Mouse (Mus musculus) cerebellum, adult 2 months (tissue): ENCODE results near the gene Hexim2. TPM values are rescaled to one million over a fixed set of nuclear protein-coding genes. Genes with fewer than 3 reads are reported as not detected.

Source experiments
- DNase-seq, 2 experiments: peaks; one replicate each; pipeline ENCODE4 v3.0.0; 2021
- H3K27ac ChIP-seq: fragments of 200-500 bp; 2 replicates; pipeline ENCODE4 v1.5.1; 2012; ENCODE audit warnings: low read length, control low read depth, inconsistent platforms; ENCODE audit not compliant: insufficient read depth
- H3K27me3 ChIP-seq: fragments of 200-500 bp; 2 replicates; pipeline ENCODE4 v1.6.1; 2012; ENCODE audit warnings: inconsistent platforms, mild to moderate bottlenecking, low read length, moderate library complexity; ENCODE audit not compliant: control insufficient read depth, insufficient read depth
- H3K4me1 ChIP-seq: fragments of 200-500 bp; 2 replicates; pipeline ENCODE4 v1.6.1; 2011; ENCODE audit warnings: low read length; ENCODE audit not compliant: control insufficient read depth, insufficient read depth
- H3K4me3 ChIP-seq: fragments of 200-500 bp; replicated peaks from 2 replicates; pipeline ENCODE3; 2011; ENCODE audit warnings: mild to moderate bottlenecking, low read depth, low read length, control low read depth; ENCODE audit not compliant: insufficient read depth
- CTCF ChIP-seq: fragments of 200-500 bp; IDR thresholded peaks from 2 replicates; pipeline ENCODE4 v1.5.1; 2011; ENCODE audit warnings: low read depth, mild to moderate bottlenecking, control low read depth, low read length, moderate library complexity, borderline replicate concordance; ENCODE audit not compliant: insufficient read depth
- POLR2A ChIP-seq: fragments of 200-500 bp; IDR thresholded peaks from 2 replicates; pipeline ENCODE4 v1.6.1; 2011; ENCODE audit warnings: low read length, control low read depth, borderline replicate concordance; ENCODE audit not compliant: insufficient read depth
- WGBS: fragments of 180-500 bp; shearing (Covaris S2); methylation state at CpG from one replicate; pipeline ENCODE4 v1.1.7; 2018; 5-methylcytosine and 5-hydroxymethylcytosine counted together
- polyA plus RNA-seq: library from polyadenylated mRNA; depleted of rRNA; stranded (reverse); fragments of >200 nt; gene quantifications from 2 replicates; pipeline ENCODE4 v1.2.3, GENCODE M21; 2012

Hexim2 gene
- polyA plus RNA-seq, 1 experiment: 23.0 TPM

DNA sequence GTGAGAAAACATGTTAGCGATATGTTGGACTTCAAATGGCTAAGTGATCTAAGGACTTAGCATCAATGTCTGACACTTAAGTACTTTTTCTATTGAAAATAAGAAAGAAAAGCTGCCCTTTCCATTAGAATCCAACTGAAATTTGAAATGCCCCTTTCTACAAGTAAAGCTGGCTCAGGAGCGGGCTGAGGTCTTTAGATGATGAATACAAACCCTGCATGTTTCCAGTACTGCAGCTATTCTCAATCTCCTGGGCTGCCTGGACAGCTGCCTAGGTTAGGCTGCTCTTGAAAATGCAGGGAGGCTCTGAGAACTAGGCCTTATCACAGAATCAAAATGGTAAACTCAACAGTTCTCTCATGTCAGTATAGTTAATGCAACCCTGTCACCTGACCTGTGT is 13.4 kb upstream of the Hexim2 start:
- no peak overlapping the region for H3K4me3 ChIP-seq
- TF ChIP-seq POLR2A: no peak
- TF ChIP-seq CTCF: no peak
- H3K27me3 ChIP-seq: no peaks in the 10 kb centered on the region
- no peak overlapping the region for H3K27ac ChIP-seq
- H3K4me1 ChIP-seq: no peaks in the 10 kb centered on the region
- 71% methylated on average over 2 of the region's 2 CpGs for whole genome bisulfite sequencing
- DNase-seq: no peak

DNA sequence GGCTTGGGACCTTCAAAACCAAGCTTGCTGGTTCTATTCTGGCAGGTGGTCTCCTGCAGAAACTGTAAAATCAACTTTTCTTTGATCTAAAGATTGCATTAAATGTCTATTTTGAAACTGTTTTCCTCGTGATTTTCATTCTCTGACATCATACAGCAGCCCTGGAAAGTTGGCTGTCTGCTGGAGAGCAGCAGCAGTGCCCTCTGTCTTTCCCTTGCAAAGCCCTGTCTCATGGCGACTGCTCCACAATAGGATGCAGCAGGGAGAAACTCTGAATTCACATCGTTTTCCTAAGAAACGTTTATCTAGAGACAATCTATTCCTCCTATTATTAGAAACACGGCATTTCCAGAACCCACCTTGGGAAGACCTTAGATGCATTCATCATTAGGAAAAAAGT is 12.6 kb upstream of the Hexim2 start:
- H3K27me3 ChIP-seq: no peaks in the 10 kb centered on the region
- DNase-seq: no peak
- no peak overlapping the region for H3K4me3 ChIP-seq
- no peaks in the 10 kb centered on the region for H3K4me1 ChIP-seq
- H3K27ac ChIP-seq: no peak overlapping the region
- 29% methylated on average over 5 of the region's 5 CpGs for WGBS
- TF ChIP-seq CTCF (no peak), POLR2A (no peak)

GRCm38 (mm10) chr11:103120315-103120714 is 11.9 kb upstream of the Hexim2 start:
- Histone ChIP-seq H3K27ac (no peak overlapping the region), H3K4me1 (no peaks in the 10 kb centered on the region), H3K27me3 (no peaks in the 10 kb centered on the region), H3K4me3 (no peak overlapping the region)
- 47% methylated on average over 5 of the region's 5 CpGs for WGBS
- TF ChIP-seq CTCF: no peak
- TF ChIP-seq POLR2A: no peak
- no peak for DNase-seq

DNA sequence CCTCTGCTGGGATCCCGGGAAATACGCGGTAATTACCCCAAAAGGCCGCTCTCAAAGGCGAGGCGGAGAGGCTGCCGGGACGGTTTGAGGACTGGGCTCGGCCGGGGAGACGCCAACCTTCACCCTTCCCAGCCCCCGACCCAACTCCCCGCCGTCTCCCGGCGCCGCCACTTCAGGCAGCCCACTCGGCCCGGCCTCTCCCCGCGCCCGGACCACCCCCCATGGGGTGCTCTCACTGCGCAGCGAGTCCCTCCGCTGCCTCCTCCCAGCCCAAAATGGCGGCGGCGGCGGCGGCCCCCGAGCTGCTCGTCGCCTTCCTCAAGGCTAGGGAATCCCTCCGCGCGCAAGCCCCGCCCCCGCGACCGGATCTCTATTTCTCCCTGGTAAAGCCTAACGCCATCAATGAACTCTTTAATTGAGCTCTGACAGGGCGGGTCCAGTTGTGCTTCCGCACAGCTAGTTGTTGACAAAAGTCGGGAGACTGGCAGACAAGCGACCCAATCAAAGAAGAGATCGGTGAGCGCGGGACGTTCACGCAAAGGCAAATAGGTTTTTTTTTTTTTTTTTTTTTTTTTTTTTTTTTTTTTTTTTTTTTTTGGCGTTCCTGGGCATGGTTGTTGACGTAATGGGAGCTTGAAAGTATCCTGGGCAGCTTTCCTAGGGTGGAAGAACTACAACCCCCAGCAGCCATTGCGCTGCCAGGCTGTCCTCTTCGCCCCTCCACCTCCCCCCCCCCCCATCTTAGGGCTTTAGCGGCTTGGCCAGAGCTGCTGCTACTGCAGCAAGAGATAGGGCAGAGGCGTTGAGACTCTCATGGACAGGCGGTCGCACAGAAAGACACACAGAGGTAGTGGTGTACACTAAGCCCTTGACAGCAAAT is 587 bp downstream of the Hexim2 start:
- peak overlapping the region; percentile 95 for H3K27ac ChIP-seq
- H3K4me3 ChIP-seq: peak overlapping the region; percentile 70
- H3K27me3 ChIP-seq: no peaks in the 10 kb centered on the region
- WGBS: under 1% methylated on average over 58 of the region's 58 CpGs
- DNase-seq: peak; percentile 100
- peak; percentile 92 for TF ChIP-seq POLR2A
- no peak for TF ChIP-seq CTCF
- peaks cover 20% of the 10 kb centered on the region for H3K4me1 ChIP-seq

DNA sequence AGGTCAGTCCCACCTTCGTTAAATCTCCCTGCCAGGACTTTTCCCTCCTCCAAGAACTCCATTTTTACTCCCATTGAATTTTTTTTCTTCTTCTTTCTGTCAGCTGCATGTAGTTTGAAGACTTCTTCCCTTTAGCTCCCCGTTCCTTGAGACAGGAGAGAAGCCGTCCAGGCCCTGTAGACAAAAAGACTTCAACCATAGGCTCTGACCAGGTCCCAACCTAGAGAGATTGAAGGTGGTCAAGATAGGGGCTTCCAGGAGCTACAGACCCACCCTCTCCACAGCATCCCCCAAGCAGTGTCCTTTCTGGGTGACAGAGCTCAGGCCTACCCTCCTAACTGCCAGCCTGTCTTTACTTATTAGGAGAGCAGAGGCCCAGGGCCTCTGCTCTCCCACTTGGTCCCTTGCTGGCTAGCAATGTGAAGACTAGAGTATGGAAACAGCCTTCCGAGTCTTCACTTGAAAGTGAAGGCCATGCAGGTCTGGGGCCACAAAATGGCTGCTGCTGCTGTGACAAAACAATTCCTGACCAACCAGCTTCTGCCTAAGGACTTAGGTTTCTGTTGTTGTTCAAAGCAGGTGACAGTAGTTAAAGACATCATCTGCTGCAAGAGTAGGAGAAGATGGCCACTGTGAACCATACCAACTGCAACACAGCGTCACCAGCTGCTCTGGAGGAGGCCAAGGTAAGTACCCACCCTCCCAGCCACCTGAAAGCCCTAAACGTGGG is 1.4 kb downstream of the Hexim2 start:
- 37% methylated on average over 6 of the region's 6 CpGs for WGBS
- H3K4me3 ChIP-seq: peak overlapping the region; percentile 53
- DNase-seq: peak; percentile 49
- TF ChIP-seq CTCF: no peak
- TF ChIP-seq POLR2A: no peak
- H3K27me3 ChIP-seq: no peaks in the 10 kb centered on the region
- peaks cover 20% of the 10 kb centered on the region for H3K4me1 ChIP-seq
- H3K27ac ChIP-seq: peak overlapping the region; percentile 94

- peaks cover 20% of the 10 kb centered on the region for H3K4me1 ChIP-seq
- H3K4me3 ChIP-seq: peak overlapping the region; percentile 29
- TF ChIP-seq POLR2A (no peak), CTCF (no peak)
- H3K27ac ChIP-seq: peak overlapping the region; percentile 94
- H3K27me3 ChIP-seq: no peaks in the 10 kb centered on the region
- WGBS: 39% methylated on average over 3 of the region's 3 CpGs
- DNase-seq: peak; percentile 37 to 57
These were observed 2.0 kb downstream of the Hexim2 start for GRCm38 (mm10) chr11:103134221-103134620.

DNA sequence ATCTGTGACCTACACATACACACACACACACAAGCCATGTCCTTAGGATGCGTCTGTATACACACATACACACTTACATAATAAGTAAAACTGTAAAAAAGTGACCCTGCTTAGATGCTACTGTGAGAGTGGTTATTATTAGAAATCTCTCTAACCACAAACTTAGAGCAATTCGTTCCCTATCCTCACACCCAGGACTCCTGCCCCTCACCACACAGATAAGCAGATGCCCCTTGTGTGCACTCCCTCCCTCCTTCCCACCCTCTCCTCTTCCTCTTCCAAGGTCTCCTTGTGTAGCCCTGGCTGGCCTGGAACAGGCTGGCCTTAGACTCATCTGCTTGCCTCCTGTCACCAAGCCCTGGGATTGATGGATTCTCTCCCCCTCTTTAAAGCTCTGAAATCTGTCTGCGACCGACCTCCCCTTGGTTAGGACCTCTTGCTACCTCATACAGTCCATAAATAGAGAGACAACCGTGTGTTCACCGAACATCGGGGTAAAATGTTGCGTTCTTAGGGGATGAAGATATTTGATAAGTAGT is 3.9 kb downstream of the Hexim2 start:
- Histone ChIP-seq H3K4me3 (no peak overlapping the region), H3K27ac (no peak overlapping the region), H3K27me3 (no peaks in the 10 kb centered on the region), H3K4me1 (peaks cover 18% of the 10 kb centered on the region)
- no peak for DNase-seq
- TF ChIP-seq POLR2A: no peak
- TF ChIP-seq CTCF: no peak
- 88% methylated on average over 8 of the region's 8 CpGs for WGBS
